Mouse (Mus musculus) erythroid progenitor cell, adult 5-6 weeks (primary cell): ENCODE data around the gene Vmn2r44. TPM values are rescaled to one million over a fixed set of nuclear protein-coding genes. Genes with fewer than 3 reads are reported as not detected.
"Not testable (repeated sequence)": the region's sequence is repeated elsewhere in the genome, so short reads cannot be mapped to it uniquely, and the experiment has no call there.

ENCODE experiments used
- ATAC-seq: replicated peaks from 2 replicates; pipeline ENCODE4 v1.8.0; 2016; ENCODE audit warnings: moderate number of reproducible peaks, mild to moderate bottlenecking, moderate TSS enrichment, inconsistent platforms; ENCODE audit not compliant: poor library complexity, low FRiP score, severe bottlenecking
- total RNA-seq, 2 experiments: library from RNA; stranded (forward) in 1 of 2; stranded (reverse) in 1 of 2; fragments of 150-400 nt in 1 of 2; fragments of 186-747, 209-891 nt in 1 of 2; gene quantifications; 2 replicates each; pipeline versions ENCODE4 v1.2.3 to v1.2.4; 2015 to 2017; ENCODE audit warnings: low replicate concordance in 2 of 2

Gene Vmn2r44
- total RNA-seq (2015; ENCODE audit: low replicate concordance) (not detected in 2 replicates), total RNA-seq (2017; ENCODE audit: low replicate concordance) (not detected in 2 replicates)

DNA sequence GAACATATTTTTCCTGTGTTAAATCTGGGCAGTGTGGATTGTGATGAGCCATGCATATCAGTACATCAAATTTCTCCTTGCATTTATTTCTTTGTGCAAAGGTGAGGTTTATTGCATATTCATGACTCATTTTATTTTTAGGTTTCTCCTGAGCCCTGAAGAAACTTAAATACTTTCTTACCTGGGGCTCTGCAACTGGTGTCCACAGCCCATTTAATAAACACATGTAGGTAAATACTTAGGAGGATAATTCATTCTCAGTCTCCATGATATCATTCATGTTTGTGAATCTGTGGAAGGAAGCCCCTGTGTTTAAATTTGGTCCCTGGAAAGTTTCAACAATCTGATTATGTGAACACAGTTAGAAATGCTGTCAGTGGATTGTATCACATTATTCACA lies at the start of gene Vmn2r44:
Vmn2r44 (minus strand) TSS at position 101 of the 400 bp plus-strand sequence.
- ATAC-seq: not testable (repeated sequence)

GRCm38 (mm10) chr7:8357879-8358278 lies 25.3 kb downstream of the Vmn2r44 start:
- not testable (repeated sequence) for ATAC-seq

Other genes starting within 250 kb of the Vmn2r44 start
- not detected in 2 replicates for gene Vmn2r41, start 221.7 kb downstream of the Vmn2r44 start, total RNA-seq (2015; ENCODE audit: low replicate concordance)
- gene Vmn2r41, start 221.7 kb downstream of the Vmn2r44 start, total RNA-seq (2017; ENCODE audit: low replicate concordance): not detected in 2 replicates
- not detected in 2 replicates for gene Vmn2r42, start 183.0 kb downstream of the Vmn2r44 start, total RNA-seq (2015; ENCODE audit: low replicate concordance)
- not detected in 2 replicates for gene Vmn2r42, start 183.0 kb downstream of the Vmn2r44 start, total RNA-seq (2017; ENCODE audit: low replicate concordance)
- gene Vmn2r43, start 122.7 kb downstream of the Vmn2r44 start, total RNA-seq (2015; ENCODE audit: low replicate concordance): not detected in 2 replicates
- not detected in 2 replicates for gene Vmn2r43, start 122.7 kb downstream of the Vmn2r44 start, total RNA-seq (2017; ENCODE audit: low replicate concordance)
- not detected in 2 replicates for gene Vmn2r45, start 105.7 kb upstream of the Vmn2r44 start, total RNA-seq (2015; ENCODE audit: low replicate concordance)
- not detected in 2 replicates for gene Vmn2r45, start 105.7 kb upstream of the Vmn2r44 start, total RNA-seq (2017; ENCODE audit: low replicate concordance)